Mouse (Mus musculus) left cerebral cortex, adult 18-20 months (tissue): ENCODE measurements around the gene Tex26. TPM values are rescaled to one million over a fixed set of nuclear protein-coding genes. Genes with fewer than 3 reads are reported as not detected.

ENCODE experiments used
- DNase-seq, 2 experiments: peaks; one replicate each; pipeline ENCODE4 v3.0.0; 2021 to 2022; ENCODE audit warnings: low spot score in 2 of 2, mixed read lengths in 1 of 2
- long read RNA-seq, 2 experiments: library from polyadenylated mRNA; stranded (forward); transcript quantifications; one replicate each; pipeline ENCODE4 v2.0.0; 2021
- total RNA-seq, 2 experiments: library from RNA; stranded (reverse); gene quantifications; 2 replicates each; pipeline ENCODE4 v1.2.3; 2021

Gene Tex26
- total RNA-seq: under 1 TPM in 1 of 2 experiments, not detected in 1; 0.54 TPM
- long read RNA-seq, experiment 1, partial matches to known transcripts: 0 of 1 reads
- long read RNA-seq, experiment 1, other reads (novel, unspliced or antisense): 1 of 1 reads
- long read RNA-seq, experiment 2: 0 reads

DNA sequence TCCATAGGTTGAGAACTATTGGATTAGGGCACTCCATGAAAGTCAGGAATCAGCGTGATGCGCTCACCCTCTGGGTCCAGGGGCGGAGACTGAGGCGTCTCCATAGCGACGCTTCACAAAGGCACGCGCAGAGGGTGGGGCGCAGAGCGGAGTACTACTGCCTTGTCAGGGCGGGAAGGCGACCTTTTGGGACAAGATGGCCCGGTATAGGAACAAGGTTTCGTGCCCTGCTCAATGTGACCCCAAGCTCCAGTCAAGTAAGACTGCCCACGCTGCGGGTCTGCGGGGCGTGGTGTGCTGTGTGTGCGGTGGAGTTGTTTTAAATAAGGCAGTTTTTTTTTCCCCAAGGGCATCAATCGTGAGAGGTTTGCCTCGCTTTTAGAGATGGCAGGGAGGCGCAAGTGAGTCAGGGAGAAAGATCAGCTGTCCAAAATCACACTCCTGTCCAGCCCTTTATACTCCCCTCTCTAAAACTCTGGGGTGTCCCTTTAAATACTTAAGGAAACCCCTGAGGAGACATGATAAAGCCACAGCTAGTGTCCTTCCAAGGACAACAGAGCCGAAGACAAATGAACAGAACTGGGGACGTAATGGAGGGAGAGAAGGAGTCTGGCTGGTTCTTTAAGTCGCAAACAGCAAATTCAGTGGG lies at the start of gene Tex26:
Gene Tex26, plus strand, starts transcription at position 130 of the 649 bp plus-strand sequence.
- DNase-seq: peak; percentile 40 to 57

DNA sequence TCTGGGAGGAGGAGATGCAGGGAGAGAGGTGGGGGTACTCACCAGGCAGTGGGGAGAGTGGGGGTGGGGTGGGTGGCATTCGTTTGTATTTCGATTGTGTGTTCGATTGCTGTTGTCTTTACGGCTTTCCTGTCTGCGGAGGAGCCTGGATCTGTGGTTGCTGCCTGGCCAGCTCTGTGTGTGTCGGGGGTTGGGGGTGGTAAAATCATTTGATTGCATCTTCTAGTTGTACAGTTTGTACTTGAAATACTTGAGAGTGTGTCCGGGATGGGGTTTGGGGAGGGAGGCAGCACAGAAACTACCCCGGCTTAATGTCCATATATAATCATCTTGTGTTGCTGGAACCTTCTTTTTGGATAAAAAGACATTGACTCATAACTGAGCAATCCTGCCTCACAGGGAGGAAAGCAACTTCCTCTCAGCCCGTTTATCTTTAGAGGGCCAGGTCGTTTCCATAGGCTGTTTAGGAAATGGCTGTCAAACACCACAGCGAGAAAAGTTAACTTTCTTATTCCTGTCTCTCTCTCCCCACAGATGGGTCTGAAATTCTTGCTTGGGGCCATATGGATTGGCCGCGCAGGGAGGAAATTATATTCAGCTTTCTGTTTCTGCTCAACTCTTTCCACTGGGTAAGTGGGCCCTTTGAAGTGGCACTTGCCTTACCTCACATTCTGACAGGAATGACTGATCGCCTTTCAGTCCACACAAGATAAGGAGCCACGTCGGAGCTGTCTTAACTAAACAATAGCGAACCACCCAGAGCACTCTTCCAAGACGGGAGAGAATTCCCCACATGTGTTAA lies 47.7 kb upstream of the Tex26 start:
- no peak for DNase-seq

GRCm38 (mm10) chr5:149392420-149392988 lies 47.0 kb upstream of the Tex26 start:
- no peak for DNase-seq

DNA sequence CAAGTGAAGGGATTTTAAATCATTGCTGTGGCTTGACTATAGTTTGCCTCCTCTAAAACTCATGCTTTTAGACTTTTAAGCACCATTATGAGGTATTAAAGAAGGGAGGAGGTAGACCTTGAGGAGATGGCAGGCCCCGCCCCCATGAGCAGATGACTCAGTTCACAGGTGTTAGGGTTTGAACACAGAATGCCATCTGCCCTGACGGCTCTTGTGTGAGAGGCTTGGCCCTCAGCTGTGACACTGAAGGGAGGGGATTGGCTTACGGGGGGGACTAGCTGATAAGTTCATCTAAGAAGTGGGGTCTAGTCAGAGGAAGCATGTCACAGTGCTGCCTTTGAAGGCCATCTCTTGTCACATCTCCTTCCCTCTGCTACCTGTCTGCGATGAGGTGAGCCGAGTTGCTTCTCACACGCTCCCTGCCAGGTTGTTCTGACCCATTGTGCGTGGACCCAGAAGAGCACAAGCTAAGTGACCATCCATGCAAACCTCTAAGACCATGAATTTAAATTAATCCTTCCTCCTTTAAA lies 37.9 kb upstream of the Tex26 start:
- DNase-seq: no peak

GRCm38 (mm10) chr5:149402029-149402428 lies 37.4 kb upstream of the Tex26 start:
- no peak for DNase-seq

DNA sequence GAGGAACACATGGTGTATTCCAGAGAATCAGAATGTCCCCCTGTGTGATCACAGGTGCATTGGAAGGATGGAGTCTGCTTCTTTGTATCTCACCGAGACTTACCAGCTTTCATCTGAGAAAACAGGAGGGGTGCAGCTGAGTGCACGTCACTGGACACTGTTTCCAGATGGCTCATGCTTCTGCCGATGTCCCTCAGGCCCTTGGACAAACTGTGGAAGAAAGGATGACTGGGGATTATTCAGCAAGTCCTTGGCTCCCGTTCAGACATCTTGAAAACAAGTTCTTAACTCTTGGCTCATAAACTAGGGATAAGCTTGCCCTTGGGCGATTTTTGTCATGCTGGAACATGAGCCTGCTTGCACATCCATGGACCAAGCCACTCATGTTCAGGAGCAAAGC lies 36.1 kb upstream of the Tex26 start:
- DNase-seq: no peak

DNA sequence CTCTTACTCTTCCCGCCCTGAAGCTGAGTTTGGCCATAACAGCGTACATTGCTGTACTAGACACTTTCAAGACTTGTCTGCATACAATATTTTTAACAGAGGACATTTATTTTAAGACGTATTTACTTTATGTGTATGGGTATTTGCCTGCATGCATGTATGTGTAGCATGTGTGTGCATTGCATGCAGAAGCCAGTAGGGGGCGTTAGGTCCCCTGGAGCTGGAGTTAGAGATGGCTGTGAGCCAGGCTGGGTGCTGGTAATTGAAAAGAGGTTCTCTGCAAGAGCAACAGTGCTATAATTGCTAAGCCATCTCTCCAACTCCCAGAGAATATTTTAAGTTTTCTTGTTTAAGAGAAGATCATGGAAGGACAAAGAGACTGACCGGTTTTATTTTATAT lies 34.8 kb upstream of the Tex26 start:
- DNase-seq: no peak

DNA sequence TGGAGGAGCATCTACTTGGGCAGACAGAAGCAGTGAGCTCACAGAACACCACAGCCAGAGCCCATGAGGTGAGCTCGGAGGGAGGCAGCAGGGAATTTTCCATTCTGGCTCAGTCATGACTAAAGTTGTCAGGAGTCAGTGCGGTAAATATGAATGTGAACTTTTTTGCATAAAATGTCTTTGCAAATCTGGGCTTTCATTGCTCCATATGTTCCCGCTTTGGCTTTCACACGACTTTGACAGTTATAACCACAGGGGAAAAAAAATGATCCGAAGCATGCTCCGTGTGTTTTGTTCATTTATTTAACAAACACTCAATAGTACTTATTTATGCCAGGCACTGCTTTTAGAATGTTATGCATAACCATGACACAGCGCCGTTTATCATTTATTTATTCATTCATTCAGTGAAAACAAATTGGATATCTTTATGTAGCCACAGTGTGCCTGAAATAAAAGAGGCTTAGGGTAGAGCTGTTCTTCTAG lies 32.6 kb upstream of the Tex26 start:
- DNase-seq: peak; percentile 54 to 59

- no peak for DNase-seq
These were observed 30.0 kb upstream of the Tex26 start for GRCm38 (mm10) chr5:149409502-149409901.

GRCm38 (mm10) chr5:149411509-149412193 lies 27.8 kb upstream of the Tex26 start, which contains the start of gene Medag:
TSS of gene Medag (plus strand) at chr5:149411749.
- DNase-seq: peak; percentile 74 to 79

DNA sequence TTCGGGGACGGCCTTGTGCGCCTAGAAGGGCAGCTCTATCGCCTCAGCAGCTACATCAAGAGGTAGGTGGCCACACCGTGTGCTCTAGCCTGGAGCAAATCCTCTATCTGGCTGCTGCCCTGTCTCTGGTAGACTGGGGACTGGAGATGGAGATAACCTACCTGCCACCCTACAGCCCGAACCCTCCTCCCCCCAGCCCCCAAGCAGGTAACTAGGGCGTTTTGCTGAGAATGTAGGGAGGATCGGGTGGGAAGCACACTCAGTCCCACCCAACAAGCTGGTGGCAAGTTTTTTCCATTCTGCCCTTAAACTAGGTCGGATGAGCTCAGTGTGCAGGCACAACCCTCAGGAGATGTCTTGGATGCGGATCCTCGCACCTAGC lies 27.3 kb upstream of the Tex26 start:
- DNase-seq: peak; percentile 25 to 32

GRCm38 (mm10) chr5:149412671-149413070 lies 26.8 kb upstream of the Tex26 start:
- no peak for DNase-seq

DNA sequence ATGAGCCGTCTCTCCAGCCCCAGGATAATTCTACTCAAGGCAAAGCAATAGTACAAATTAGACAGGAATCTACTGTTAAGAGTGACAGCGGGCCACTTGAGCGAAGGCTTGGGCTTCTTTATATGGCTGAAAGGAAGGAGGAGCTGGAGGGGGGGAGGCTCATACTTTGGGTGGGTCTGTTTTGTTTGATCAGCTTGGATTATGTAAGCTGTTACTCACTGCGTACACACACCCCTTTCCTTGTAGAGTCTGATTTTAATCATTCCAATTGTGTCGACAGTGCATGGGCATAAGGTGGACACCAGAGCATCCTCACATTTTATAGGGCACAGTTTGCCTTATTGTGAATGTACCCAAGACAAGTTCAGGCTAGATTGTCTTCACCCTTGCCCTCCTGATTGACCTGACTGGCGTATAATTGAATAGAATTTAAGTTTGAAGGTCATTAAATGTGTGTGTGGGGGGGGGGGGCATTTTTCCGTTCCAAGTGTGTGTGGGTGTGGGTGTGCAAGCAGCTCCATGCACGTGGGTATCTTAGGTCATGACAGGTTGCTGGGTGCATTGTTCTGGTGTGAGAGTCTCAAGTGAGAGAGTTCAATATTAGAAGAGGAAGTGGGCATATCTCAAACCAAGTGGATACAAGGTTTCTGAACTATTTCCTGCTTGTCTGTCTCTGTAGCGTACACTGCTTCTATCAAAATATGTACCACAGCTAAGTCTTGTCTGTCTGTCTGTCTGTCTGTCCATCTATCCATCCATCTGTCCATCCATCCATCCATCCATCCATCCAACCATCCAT lies 24.9 kb upstream of the Tex26 start:
- no peak for DNase-seq

- DNase-seq: no peak
These were observed 22.1 kb upstream of the Tex26 start for GRCm38 (mm10) chr5:149417381-149417780.

GRCm38 (mm10) chr5:149426525-149426924 lies 12.9 kb upstream of the Tex26 start:
- no peak for DNase-seq

DNA sequence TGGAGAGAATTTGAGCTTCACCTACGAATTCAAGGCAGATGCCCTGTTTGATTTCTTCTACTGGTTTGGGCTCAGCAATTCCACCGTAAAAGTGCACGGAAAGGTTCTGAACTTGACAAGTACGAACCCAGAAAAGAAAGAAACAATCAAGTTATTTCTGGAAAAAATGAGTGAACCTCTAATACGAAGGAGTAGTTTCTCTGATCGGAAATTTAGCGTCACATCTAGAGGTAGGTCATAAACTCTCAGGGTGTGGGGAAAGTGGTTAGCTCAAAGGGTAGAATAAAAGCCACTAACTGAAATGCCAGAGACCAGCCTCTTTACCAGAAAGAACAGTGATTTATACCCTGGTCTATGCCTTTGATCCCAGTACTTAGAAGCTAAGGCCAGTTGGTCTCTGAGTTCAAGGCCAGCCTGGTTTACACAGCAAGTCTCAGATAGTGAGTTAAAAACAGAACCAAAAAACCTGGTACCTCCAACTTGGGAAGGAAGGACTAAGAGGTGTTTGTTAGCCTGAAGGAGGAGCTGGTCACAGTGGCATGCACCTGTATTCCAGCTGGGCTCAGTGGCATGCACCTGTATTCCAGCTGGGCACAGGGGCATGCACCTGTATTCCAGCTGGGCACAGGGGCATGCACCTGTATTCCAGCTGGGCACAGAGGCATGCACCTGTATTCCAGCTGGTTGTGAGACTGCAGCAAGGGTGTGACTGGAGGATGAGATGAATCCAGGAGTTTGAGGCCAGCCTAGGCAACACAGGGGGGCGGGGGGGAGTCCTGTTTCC lies 12.0 kb upstream of the Tex26 start:
- no peak for DNase-seq

DNA sequence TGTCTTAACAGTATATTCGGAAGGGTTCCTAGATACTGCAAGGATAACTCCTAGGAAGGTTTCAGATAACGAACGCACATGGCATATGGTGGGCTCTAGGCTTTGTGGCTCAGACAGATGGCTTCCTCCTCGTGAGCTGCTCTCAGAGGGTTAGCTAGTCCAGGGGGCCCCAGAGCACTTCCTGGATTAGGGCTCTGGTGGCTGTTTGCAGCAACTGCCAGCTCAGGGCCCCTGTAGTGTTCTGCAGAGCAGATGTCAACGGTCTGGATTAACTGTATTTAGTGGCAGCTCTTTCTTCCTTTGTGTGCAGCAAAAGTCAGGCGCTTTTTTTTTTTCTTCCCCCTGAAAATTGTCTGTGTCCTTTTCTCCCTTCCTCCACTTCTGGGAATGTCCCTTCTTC lies 11.1 kb upstream of the Tex26 start:
- DNase-seq: no peak

GRCm38 (mm10) chr5:149428810-149429255 lies 10.6 kb upstream of the Tex26 start:
- DNase-seq: no peak

- no peak for DNase-seq
These were observed 9.9 kb upstream of the Tex26 start for GRCm38 (mm10) chr5:149429541-149429940.
